Mouse (Mus musculus) liver, adult 2 months (tissue): Measurements from ENCODE around the gene Trim67. TPM values are rescaled to one million over a fixed set of nuclear protein-coding genes. Genes with fewer than 3 reads are reported as not detected.

Experiments used
- DNase-seq: peaks from one replicate; pipeline ENCODE4 v3.0.0-alpha.2; 2011; ENCODE audit warnings: low read depth, low spot score; ENCODE audit errors: extremely low read depth
- H3K27ac ChIP-seq: fragments of 200-500 bp; replicated peaks from 2 replicates; pipeline ENCODE4 v1.5.1; 2012; ENCODE audit warnings: low read depth, mild to moderate bottlenecking, control low read depth, inconsistent platforms, low read length; ENCODE audit not compliant: insufficient read depth
- H3K27me3 ChIP-seq: fragments of 200-500 bp; 2 replicates; pipeline ENCODE4 v1.6.1; 2012; ENCODE audit warnings: mild to moderate bottlenecking, moderate library complexity, low read length, inconsistent platforms; ENCODE audit not compliant: control insufficient read depth, insufficient read depth
- H3K36me3 ChIP-seq: fragments of 200-500 bp; 2 replicates; pipeline ENCODE4 v1.6.1; 2012; ENCODE audit warnings: low read length, inconsistent platforms; ENCODE audit not compliant: control insufficient read depth, insufficient read depth
- H3K4me1 ChIP-seq: fragments of 200-500 bp; 2 replicates; pipeline ENCODE4 v1.6.1; 2011; ENCODE audit warnings: low read length; ENCODE audit not compliant: control insufficient read depth, insufficient read depth
- H3K4me3 ChIP-seq: fragments of 200-500 bp; 2 replicates; pipeline ENCODE4 v1.5.1; 2011; ENCODE audit warnings: low read depth, mild to moderate bottlenecking, control low read depth, low read length, moderate library complexity; ENCODE audit not compliant: insufficient read depth
- H3K79me2 ChIP-seq: fragments of 200-500 bp; 2 replicates; pipeline ENCODE4 v1.6.1; 2012; ENCODE audit warnings: inconsistent platforms, mild to moderate bottlenecking, low read length, moderate library complexity; ENCODE audit not compliant: control insufficient read depth, insufficient read depth
- H3K9ac ChIP-seq: fragments of 200-500 bp; 2 replicates; pipeline ENCODE4 v1.6.1; 2012; ENCODE audit warnings: low read depth, mild to moderate bottlenecking, control low read depth, inconsistent platforms, low read length
- CTCF ChIP-seq: fragments of 200-500 bp; IDR thresholded peaks from 2 replicates; pipeline ENCODE4 v1.5.1; 2011; ENCODE audit warnings: low read depth, low read length, control low read depth
- POLR2A ChIP-seq: fragments of 200-500 bp; IDR thresholded peaks from 2 replicates; pipeline ENCODE4 v1.6.1; 2011; ENCODE audit warnings: low read length, control low read depth; ENCODE audit not compliant: insufficient read depth; ENCODE audit errors: extremely low read depth
- WGBS: fragments of 180-500 bp; shearing (Covaris S2); methylation state at CpG from one replicate; pipeline ENCODE4 v1.1.7; 2018; 5-methylcytosine and 5-hydroxymethylcytosine counted together
- polyA plus RNA-seq: library from polyadenylated mRNA; depleted of rRNA; stranded (reverse); fragments of >200 nt; gene quantifications from 2 replicates; pipeline ENCODE4 v1.2.3, GENCODE M21; 2012
- total RNA-seq: library from RNA; depleted of rRNA; stranded (reverse); fragments of >200 nt; gene quantifications from 2 replicates; pipeline ENCODE4 v1.2.3, GENCODE M21; 2014

Gene Trim67
- total and polyA plus RNA-seq, 2 experiments: not detected

DNA sequence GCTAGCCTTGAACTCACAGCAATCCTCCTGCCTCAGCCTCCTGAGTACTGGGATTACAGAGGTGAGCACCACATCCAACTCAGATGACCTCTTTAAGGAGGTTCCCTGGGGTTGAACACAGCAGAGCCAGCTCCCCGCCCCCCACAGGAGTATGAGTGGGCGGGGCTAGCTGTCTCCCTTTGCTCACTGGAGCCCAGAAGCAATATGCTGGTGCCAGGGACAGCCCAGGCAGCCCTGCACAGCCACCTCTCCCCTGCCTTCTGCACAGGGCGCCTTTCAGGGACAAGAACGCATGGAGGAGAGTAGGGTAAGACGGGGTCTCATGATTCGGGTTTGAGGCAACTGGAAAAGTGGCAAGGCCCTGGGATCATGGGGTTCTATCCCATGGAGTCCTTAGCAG, 38.6 kb downstream of the Trim67 start:
- H3K4me3 ChIP-seq: no peak overlapping the region
- no peak overlapping the region for H3K9ac ChIP-seq
- no peaks in the 10 kb centered on the region for H3K27me3 ChIP-seq
- no peak for TF ChIP-seq CTCF
- no peak for TF ChIP-seq POLR2A
- no peaks in the 10 kb centered on the region for H3K79me2 ChIP-seq
- H3K27ac ChIP-seq: no peak overlapping the region
- 83% methylated on average over 6 of the region's 6 CpGs for whole genome bisulfite sequencing
- DNase-seq: no peak
- H3K4me1 ChIP-seq: no peaks in the 10 kb centered on the region
- no peaks in the 10 kb centered on the region for H3K36me3 ChIP-seq

DNA sequence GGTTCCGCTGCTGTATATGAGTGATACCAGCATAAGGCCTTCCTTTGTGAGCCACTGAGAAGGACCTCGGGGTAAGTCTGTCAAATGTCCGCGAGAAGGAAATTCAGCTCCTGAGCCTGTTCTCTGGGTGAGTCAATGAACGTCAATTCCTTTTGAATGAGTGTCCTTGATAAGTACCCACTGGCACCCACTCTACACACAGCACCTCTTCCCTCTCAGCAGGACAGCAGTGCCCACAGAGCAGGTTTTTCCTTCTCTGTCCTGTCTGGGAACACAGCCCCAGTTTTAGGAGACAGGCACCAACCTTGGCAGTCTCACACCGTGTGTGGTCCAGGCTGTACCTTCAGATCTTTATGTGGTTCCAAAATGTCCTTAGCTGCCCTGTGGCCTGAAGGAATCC, 39.0 kb downstream of the Trim67 start:
- 88% methylated on average over 6 of the region's 6 CpGs for WGBS
- Histone ChIP-seq H3K4me3 (no peak overlapping the region), H3K4me1 (no peaks in the 10 kb centered on the region), H3K36me3 (no peaks in the 10 kb centered on the region), H3K79me2 (no peaks in the 10 kb centered on the region), H3K27ac (no peak overlapping the region), H3K27me3 (no peaks in the 10 kb centered on the region), H3K9ac (no peak overlapping the region)
- TF ChIP-seq POLR2A: no peak
- no peak for TF ChIP-seq CTCF
- no peak for DNase-seq

DNA sequence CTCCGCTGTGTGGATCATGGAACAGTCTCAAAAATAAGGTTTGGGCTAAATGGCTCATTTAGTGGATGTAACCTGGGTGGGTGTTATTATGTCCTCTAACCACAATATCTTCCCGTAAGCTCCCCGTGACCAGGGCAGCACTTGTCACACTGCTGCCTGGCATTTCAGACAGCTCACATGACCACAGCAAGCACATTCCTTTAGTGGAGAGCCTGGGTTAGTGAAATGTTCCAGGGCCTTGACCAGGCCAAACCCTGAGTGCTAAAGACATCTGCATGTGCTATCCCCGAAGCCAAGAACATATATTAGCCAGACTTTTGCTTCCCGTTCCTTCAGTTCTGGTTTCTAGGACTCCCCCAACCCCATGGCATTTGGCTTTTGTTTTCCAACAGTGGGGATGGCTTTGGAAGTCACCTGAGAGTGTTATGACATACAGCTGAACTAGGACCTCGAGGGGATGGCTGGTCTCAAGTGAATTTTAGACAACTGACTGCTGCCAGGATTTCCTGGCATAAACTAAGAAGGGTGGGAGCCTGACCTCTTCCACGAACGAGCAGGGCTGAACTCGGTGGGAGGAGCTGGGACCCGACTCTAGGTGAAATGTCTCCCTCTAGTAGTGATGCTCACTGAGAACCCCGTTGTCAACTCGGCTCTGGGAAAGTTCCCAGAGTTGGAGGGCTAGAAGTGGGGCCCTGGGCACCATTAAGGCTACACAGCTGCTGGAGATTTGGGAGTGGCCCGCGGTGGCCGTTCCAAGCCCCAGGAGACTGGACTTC, 40.7 kb downstream of the Trim67 start:
- H3K27ac ChIP-seq: no peak overlapping the region
- no peaks in the 10 kb centered on the region for H3K4me1 ChIP-seq
- 36% methylated on average over 15 of the region's 15 CpGs for WGBS
- DNase-seq: no peak
- H3K27me3 ChIP-seq: no peaks in the 10 kb centered on the region
- TF ChIP-seq CTCF: no peak
- TF ChIP-seq POLR2A: no peak
- H3K4me3 ChIP-seq: no peak overlapping the region
- no peaks in the 10 kb centered on the region for H3K36me3 ChIP-seq
- H3K79me2 ChIP-seq: no peaks in the 10 kb centered on the region
- H3K9ac ChIP-seq: no peak overlapping the region

GRCm38 (mm10) chr8:124835848-124836247, 43.0 kb downstream of the Trim67 start:
- Histone ChIP-seq H3K4me1 (no peaks in the 10 kb centered on the region), H3K9ac (no peak overlapping the region), H3K27ac (no peak overlapping the region), H3K79me2 (no peaks in the 10 kb centered on the region), H3K4me3 (no peak overlapping the region), H3K27me3 (no peaks in the 10 kb centered on the region), H3K36me3 (peaks cover 16% of the 10 kb centered on the region)
- TF ChIP-seq CTCF: no peak
- DNase-seq: no peak

DNA sequence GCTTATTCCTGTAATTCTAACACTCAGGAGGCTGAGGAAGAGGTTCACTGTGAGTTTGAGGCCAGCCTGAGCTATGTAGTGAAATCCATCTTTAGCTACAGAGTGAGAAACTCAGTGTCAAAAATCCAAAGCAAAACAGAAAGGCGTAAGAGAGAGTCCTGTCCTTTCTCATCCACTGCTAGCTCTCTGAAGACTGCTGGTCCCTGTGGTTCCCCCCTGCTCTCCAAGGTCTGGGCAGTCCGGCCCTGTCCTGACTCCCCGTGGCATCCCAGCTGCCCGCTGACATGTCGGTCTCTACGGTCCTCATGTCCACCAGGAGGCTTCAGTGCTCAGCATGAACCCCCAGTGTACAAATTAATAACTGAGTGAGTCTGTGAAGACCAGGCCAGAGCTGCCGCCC, 43.4 kb downstream of the Trim67 start:
- DNase-seq: no peak
- H3K4me1 ChIP-seq: peaks cover 3% of the 10 kb centered on the region; the same call in 1 of the 2 replicates
- H3K36me3 ChIP-seq: peaks cover 16% of the 10 kb centered on the region
- H3K79me2 ChIP-seq: no peaks in the 10 kb centered on the region
- TF ChIP-seq POLR2A: no peak
- TF ChIP-seq CTCF: no peak
- no peaks in the 10 kb centered on the region for H3K27me3 ChIP-seq
- no peak overlapping the region for H3K9ac ChIP-seq
- 88% methylated on average over 7 of the region's 7 CpGs for WGBS
- H3K4me3 ChIP-seq: no peak overlapping the region
- H3K27ac ChIP-seq: no peak overlapping the region

GRCm38 (mm10) chr8:124836907-124837306, 44.0 kb downstream of the Trim67 start:
- DNase-seq: no peak
- TF ChIP-seq POLR2A (no peak), CTCF (no peak)
- H3K79me2 ChIP-seq: no peaks in the 10 kb centered on the region
- no peaks in the 10 kb centered on the region for H3K27me3 ChIP-seq
- no peak overlapping the region for H3K27ac ChIP-seq
- H3K4me1 ChIP-seq: peaks cover 3% of the 10 kb centered on the region; the same call in 1 of the 2 replicates
- H3K9ac ChIP-seq: no peak overlapping the region
- WGBS: 86% methylated on average over 2 of the region's 2 CpGs
- H3K4me3 ChIP-seq: no peak overlapping the region
- H3K36me3 ChIP-seq: peaks cover 16% of the 10 kb centered on the region
